Mouse (Mus musculus) lung, embryonic 14.5 days (tissue): Measurements from ENCODE around the gene Slc22a16. TPM values are rescaled to one million over a fixed set of nuclear protein-coding genes. Genes with fewer than 3 reads are reported as not detected.
"Not testable (repeated sequence)": the region's sequence is repeated elsewhere in the genome, so short reads cannot be mapped to it uniquely, and the experiment has no call there.

ENCODE experiments used
- ATAC-seq: fragments of 200-750 bp; cut with Nextera tagmentation; 2 replicates; pipeline ENCODE4 v1.8.0; 2017; ENCODE audit warnings: mild to moderate bottlenecking, moderate TSS enrichment, moderate library complexity; ENCODE audit not compliant: insufficient read depth
- DNase-seq: peaks from one replicate; pipeline ENCODE4 v3.0.0-alpha.2; 2015
- H3K27ac ChIP-seq: fragments of 300-500 bp; sonication (generic); 2 replicates; pipeline ENCODE4 v1.5.1; 2014; ENCODE audit warnings: low read depth, mild to moderate bottlenecking, moderate library complexity
- H3K27me3 ChIP-seq: fragments of 300-500 bp; sonication (generic); 2 replicates; pipeline ENCODE4 v1.6.1; 2014; ENCODE audit warnings: low read length, control low read depth; ENCODE audit not compliant: insufficient read depth
- H3K36me3 ChIP-seq: fragments of 300-500 bp; sonication (generic); 2 replicates; pipeline ENCODE4 v1.6.1; 2014; ENCODE audit warnings: control low read depth; ENCODE audit not compliant: insufficient read depth
- H3K4me1 ChIP-seq: fragments of 300-500 bp; sonication (generic); 2 replicates; pipeline ENCODE4 v1.6.1; 2014; ENCODE audit warnings: antibody characterized with exemption, control low read depth; ENCODE audit not compliant: insufficient read depth
- H3K4me2 ChIP-seq: fragments of 300-500 bp; sonication (generic); 2 replicates; pipeline ENCODE4 v1.6.1; 2014; ENCODE audit warnings: mild to moderate bottlenecking
- H3K4me3 ChIP-seq: fragments of 300-500 bp; sonication (generic); 2 replicates; pipeline ENCODE4 v1.5.1; 2014; ENCODE audit warnings: low read depth, low read length
- H3K9ac ChIP-seq: fragments of 300-500 bp; sonication (generic); 2 replicates; pipeline ENCODE4 v1.6.1; 2014
- H3K9me3 ChIP-seq: fragments of 300-500 bp; sonication (generic); 2 replicates; pipeline ENCODE4 v1.6.1; 2016; ENCODE audit warnings: low read depth, low read length, control low read depth
- CTCF ChIP-seq: IDR thresholded peaks from 2 replicates; pipeline ENCODE4 v1.5.1; 2016; ENCODE audit warnings: antibody characterized with exemption, low read depth
- WGBS: fragments of 180-500 bp; shearing (Covaris S2); extraction: QIAGEN DNeasy Blood & Tissue Kit; methylation state at CpG from one replicate; pipeline ENCODE4 v1.1.7; 2014; 5-methylcytosine and 5-hydroxymethylcytosine counted together
- polyA plus RNA-seq: library from polyadenylated mRNA; unstranded; fragments of >200 nt; fragmentation: Nextera tagmentation; extraction: Ambion mirVana; gene quantifications from 2 replicates; pipeline ENCODE4 v1.2.1, GENCODE M21; 2014

Slc22a16 gene
- polyA plus RNA-seq, 1 experiment from 2014 or later = not detected

DNA sequence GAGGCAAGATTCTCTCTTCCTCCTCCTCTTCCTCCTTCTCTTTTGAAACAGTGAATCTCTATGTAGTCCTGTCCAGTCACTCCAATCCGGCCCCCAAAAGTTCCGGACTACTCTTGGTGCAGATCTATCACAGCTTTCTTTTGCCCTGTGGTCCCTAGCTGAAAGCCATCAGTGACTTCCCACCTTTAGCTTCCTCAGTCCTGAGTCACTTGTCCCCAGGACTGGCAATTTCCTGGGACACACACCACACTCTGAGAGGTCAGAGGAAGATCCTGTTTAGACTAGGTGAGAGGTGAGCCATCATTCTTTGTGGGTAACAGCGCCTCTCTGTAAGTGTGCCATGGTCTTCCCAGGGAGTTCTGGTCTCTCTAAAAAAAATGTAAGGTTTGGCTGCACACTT lies 43.1 kb upstream of the Slc22a16 start:
- no peaks in the 10 kb centered on the region for H3K9me3 ChIP-seq
- no peaks in the 10 kb centered on the region for H3K4me1 ChIP-seq
- WGBS = 60% methylated on average over 3 of the region's 3 CpGs
- no peaks in the 10 kb centered on the region for H3K27me3 ChIP-seq
- no peak overlapping the region for H3K4me3 ChIP-seq
- no peak for ATAC-seq
- no peak overlapping the region for H3K4me2 ChIP-seq
- no peaks in the 10 kb centered on the region for H3K36me3 ChIP-seq
- no peak for DNase-seq
- H3K27ac ChIP-seq = no peak overlapping the region
- TF ChIP-seq CTCF = no peak
- H3K9ac ChIP-seq = no peak overlapping the region

DNA sequence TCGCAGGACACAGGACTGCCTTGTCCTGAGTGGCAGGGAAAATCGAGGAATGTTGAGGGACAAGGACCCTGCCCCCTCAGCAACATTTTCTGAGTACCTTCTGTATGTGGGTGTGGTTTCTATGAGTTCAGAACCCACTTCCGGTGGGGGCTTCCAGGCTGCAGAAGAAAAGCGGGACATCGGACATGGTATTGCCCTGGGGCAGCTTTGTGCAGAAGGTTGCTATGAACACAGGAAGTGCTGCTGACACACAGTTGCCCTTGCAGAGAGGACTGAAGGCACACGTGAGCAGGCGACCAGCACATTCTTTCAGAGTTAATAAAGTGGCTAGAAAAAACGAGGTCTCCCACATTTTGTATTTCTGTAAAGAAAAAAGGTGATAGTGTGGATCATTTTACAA lies 42.6 kb upstream of the Slc22a16 start:
- Histone ChIP-seq H3K36me3 (no peaks in the 10 kb centered on the region), H3K9ac (no peak overlapping the region), H3K27ac (no peak overlapping the region), H3K4me2 (peak overlapping the region; percentile 15; the same call in 1 of the 2 replicates), H3K4me3 (no peak overlapping the region), H3K4me1 (no peaks in the 10 kb centered on the region), H3K9me3 (no peaks in the 10 kb centered on the region), H3K27me3 (no peaks in the 10 kb centered on the region)
- TF ChIP-seq CTCF = no peak
- WGBS = 24% methylated on average over 8 of the region's 8 CpGs
- ATAC-seq = no peak; the same call in 1 of the 2 replicates
- peak; percentile 42 for DNase-seq

DNA sequence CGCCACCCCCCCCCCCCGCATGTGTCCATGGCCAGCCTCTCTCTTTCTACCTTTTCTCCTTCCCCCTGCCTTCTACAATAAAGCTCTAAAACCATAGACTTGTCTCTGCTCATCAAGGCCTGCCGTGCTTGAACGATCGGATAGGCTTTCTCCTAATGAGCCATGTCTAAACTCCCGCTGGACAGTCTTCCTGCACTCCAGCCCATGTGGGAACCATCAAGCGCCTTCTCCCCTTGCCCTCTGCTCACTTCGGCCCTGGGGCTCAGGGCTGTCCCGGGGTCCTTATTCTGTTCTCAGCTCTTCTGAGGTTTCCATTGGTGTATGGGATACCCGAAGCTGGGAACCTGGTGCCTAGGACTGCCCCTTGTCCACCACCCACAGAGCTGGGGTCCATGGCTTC lies 41.5 kb upstream of the Slc22a16 start:
- Histone ChIP-seq H3K4me2 (no peak overlapping the region), H3K9ac (no peak overlapping the region), H3K36me3 (no peaks in the 10 kb centered on the region), H3K4me1 (no peaks in the 10 kb centered on the region), H3K27me3 (no peaks in the 10 kb centered on the region), H3K9me3 (peaks cover 3% of the 10 kb centered on the region; the same call in 1 of the 2 replicates), H3K4me3 (no peak overlapping the region), H3K27ac (no peak overlapping the region)
- 57% methylated on average over 8 of the region's 10 CpGs for WGBS
- TF ChIP-seq CTCF = no peak
- ATAC-seq (no peak), DNase-seq (no peak)

DNA sequence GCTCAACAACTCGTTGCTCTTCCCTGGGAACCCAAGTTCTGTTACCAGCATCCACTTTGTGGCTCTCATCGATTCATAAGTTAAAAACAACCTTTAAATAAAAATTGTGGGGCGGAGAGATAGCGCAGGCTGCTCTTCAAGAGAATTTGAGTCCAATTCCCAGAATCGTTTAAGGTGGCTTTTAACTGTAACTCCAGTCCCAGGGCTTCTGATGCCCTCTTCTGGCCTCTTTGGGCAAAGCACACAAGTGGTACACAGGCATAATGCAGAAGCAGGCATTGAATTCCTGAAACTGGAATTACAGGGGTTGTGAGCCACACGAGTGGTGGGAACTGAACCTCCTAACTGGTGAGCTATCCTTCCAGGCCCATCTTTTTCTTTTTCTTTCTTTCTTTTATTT lies 40.5 kb upstream of the Slc22a16 start:
- H3K27me3 ChIP-seq = no peaks in the 10 kb centered on the region
- no peaks in the 10 kb centered on the region for H3K4me1 ChIP-seq
- H3K9ac ChIP-seq = no peak overlapping the region
- 52% methylated on average over 6 of the region's 6 CpGs for WGBS
- TF ChIP-seq CTCF = peak; percentile 73
- no peak overlapping the region for H3K4me3 ChIP-seq
- H3K36me3 ChIP-seq = no peaks in the 10 kb centered on the region
- H3K4me2 ChIP-seq = no peak overlapping the region
- peak; percentile 83 for DNase-seq
- no peak for ATAC-seq
- peaks cover 3% of the 10 kb centered on the region; the same call in 1 of the 2 replicates for H3K9me3 ChIP-seq
- H3K27ac ChIP-seq = no peak overlapping the region

DNA sequence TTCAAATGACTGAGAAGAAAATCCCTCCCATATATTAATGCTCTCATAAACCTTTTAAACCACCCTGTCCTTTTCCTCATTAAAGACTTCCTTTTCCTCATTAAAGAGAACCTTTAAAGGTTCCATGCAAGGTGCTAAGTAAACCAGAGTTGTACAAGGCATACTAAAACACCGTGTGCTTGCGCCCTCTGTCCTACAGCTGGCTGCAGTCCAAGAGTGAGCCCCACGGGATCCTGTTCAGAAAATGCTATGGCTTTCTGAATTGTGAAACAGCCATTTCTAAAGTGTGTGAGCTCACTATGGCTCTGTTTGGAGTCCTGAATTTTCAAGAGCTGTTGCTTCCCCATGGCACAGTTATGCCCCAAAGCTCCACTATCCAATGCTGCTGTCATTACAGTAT lies 39.5 kb upstream of the Slc22a16 start:
- WGBS = 43% methylated on average over 3 of the region's 3 CpGs
- Histone ChIP-seq H3K9ac (no peak overlapping the region), H3K36me3 (no peaks in the 10 kb centered on the region), H3K9me3 (peaks cover 3% of the 10 kb centered on the region; the same call in 1 of the 2 replicates), H3K4me1 (no peaks in the 10 kb centered on the region), H3K4me2 (no peak overlapping the region), H3K27me3 (no peaks in the 10 kb centered on the region), H3K27ac (no peak overlapping the region), H3K4me3 (no peak overlapping the region)
- TF ChIP-seq CTCF = no peak
- DNase-seq (no peak), ATAC-seq (no peak)

DNA sequence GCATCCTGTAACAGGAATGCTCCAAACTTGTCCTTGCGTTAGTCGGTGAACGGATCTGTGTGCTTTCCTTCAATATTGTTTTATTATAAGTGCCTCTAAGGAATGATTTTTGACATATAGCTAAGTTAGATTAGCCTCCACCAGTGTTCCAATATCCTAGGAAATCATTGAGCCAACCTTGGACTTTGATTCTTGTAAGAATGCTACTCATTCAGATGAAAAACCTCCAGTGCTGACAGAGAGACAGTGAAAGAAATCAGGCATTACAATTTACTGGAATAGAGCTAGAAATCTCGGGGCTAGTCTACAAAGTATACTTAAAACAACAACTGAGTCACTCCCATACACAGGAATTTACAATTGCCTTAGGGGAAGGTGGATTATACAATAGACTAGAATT lies 37.5 kb upstream of the Slc22a16 start:
- not testable (repeated sequence) for H3K9ac ChIP-seq, DNase-seq, H3K27me3 ChIP-seq, H3K4me1 ChIP-seq, H3K27ac ChIP-seq, H3K9me3 ChIP-seq, H3K36me3 ChIP-seq, H3K4me2 ChIP-seq, ATAC-seq, H3K4me3 ChIP-seq
- 86% methylated on average over 4 of the region's 4 CpGs for WGBS

DNA sequence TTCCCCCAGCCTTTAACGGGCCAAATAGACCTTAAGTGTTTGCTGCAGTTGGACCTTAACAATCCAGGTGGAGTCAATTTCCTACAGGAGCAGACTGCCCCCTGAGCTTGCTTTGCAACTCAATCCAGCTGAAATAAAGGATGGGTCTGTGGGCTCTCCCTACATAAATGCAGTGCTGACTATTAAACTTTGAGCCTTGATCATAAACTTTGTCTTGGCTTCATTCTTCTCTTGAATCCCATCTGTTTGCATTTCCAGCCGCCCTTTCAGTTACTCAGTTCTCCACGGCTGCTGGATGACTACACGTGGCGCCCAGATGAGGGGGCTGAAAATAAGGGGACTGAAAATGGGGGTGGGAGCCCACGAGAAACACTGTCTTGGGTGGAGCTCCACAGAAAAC lies 28.8 kb upstream of the Slc22a16 start:
- no peak overlapping the region for H3K4me3 ChIP-seq
- ATAC-seq = no peak

DNA sequence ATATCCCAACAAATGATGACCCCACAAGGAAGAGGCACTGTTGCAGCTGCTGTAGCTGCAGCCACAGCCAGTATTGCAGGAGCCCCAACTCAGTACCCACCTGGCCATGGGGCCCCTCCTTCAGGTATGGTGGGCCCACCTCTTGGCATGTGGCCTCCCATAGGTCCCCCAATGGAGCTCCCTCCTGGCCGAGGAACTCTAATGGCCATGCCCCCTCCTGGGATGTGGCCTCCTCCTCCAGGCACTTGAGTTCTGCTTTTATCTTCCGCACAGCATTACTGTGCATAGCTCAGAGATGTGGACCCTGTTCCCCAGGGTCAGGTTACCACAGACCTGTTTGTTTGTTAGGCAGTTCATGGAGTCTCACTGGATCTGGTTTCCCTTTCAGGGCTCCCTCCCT lies 20.8 kb upstream of the Slc22a16 start:
- no peak for ATAC-seq
- Histone ChIP-seq H3K27me3 (no peaks in the 10 kb centered on the region), H3K4me3 (no peak overlapping the region), H3K9me3 (no peaks in the 10 kb centered on the region), H3K4me2 (no peak overlapping the region), H3K4me1 (no peaks in the 10 kb centered on the region), H3K9ac (no peak overlapping the region), H3K27ac (no peak overlapping the region), H3K36me3 (no peaks in the 10 kb centered on the region)
- TF ChIP-seq CTCF = no peak
- WGBS = 35% methylated on average over 2 of the region's 2 CpGs
- no peak for DNase-seq

More for the DNA sequence above, 28.8 kb upstream of the Slc22a16 start:
- Histone ChIP-seq H3K36me3 (no peaks in the 10 kb centered on the region), H3K4me2 (no peak overlapping the region), H3K9ac (no peak overlapping the region), H3K9me3 (no peaks in the 10 kb centered on the region), H3K27me3 (no peaks in the 10 kb centered on the region), H3K27ac (no peak overlapping the region), H3K4me1 (no peaks in the 10 kb centered on the region)
- TF ChIP-seq CTCF = no peak
- WGBS = 59% methylated on average over 6 of the region's 6 CpGs
- DNase-seq = no peak
